Mouse (Mus musculus) MEL (cell line): ENCODE measurements around the gene Atg7. TPM values are rescaled to one million over a fixed set of nuclear protein-coding genes. Genes with fewer than 3 reads are reported as not detected.

Experiments
- DNase-seq: peaks from one replicate; pipeline ENCODE4 v3.0.0; 2011; ENCODE audit warnings: low read depth, low spot score
- H3K27ac ChIP-seq: 2 replicates; pipeline ENCODE4 v1.5.1; 2012; ENCODE audit warnings: low read depth, mild to moderate bottlenecking, control low read depth, low read length, moderate library complexity; ENCODE audit not compliant: control insufficient read depth
- H3K27me3 ChIP-seq, 2 experiments: fragments of 150-350 bp in 1 of 2; sonication (generic) in 1 of 2; 2 replicates each; pipeline ENCODE4 v1.6.1; 2012; ENCODE audit warnings: low read length in 2 of 2, mild to moderate bottlenecking in 2 of 2, improper control_type of control experiment in 1 of 2, moderate library complexity in 1 of 2; ENCODE audit not compliant: insufficient read depth in 2 of 2, control insufficient read depth in 1 of 2
- H3K36me3 ChIP-seq, 2 experiments: 2 replicates each; pipeline ENCODE4 v1.6.1; 2012 to 2014; ENCODE audit warnings: low read length in 2 of 2, improper control_type of control experiment in 1 of 2, inconsistent platforms in 1 of 2, mild to moderate bottlenecking in 1 of 2; ENCODE audit not compliant: insufficient read depth in 2 of 2, control insufficient read depth in 1 of 2
- H3K4me1 ChIP-seq, 2 experiments: fragments of 150-350 bp in 1 of 2; sonication (generic) in 1 of 2; 2 replicates each; pipeline ENCODE4 v1.6.1; 2012; ENCODE audit warnings: low read length in 2 of 2, improper control_type of control experiment in 1 of 2, mild to moderate bottlenecking in 1 of 2; ENCODE audit not compliant: insufficient read depth in 2 of 2, control insufficient read depth in 1 of 2
- H3K4me3 ChIP-seq, 2 experiments: fragments of 150-350 bp in 1 of 2; sonication (generic) in 1 of 2; 2 replicates each; pipeline ENCODE4 v1.5.1; 2012; ENCODE audit warnings: low read depth in 2 of 2, low read length in 2 of 2, mild to moderate bottlenecking in 2 of 2, moderate library complexity in 2 of 2, control low read depth in 1 of 2, improper control_type of control experiment in 1 of 2; ENCODE audit not compliant: control insufficient read depth in 1 of 2, insufficient read depth in 1 of 2
- H3K79me2 ChIP-seq: 2 replicates; pipeline ENCODE4 v1.6.1; 2012; ENCODE audit warnings: mild to moderate bottlenecking, low read length, moderate library complexity; ENCODE audit not compliant: control insufficient read depth, poor library complexity, insufficient read depth
- H3K9ac ChIP-seq: 2 replicates; pipeline ENCODE4 v1.6.1; 2012; ENCODE audit warnings: low read depth, mild to moderate bottlenecking, control low read depth, low read length, moderate library complexity; ENCODE audit not compliant: control insufficient read depth, poor library complexity, severe bottlenecking
- H3K9me3 ChIP-seq: fragments of 150-350 bp; sonication (generic); replicated peaks from 2 replicates; pipeline ENCODE4 v1.6.1; 2012; ENCODE audit warnings: mild to moderate bottlenecking, low read length, improper control_type of control experiment, moderate library complexity; ENCODE audit not compliant: insufficient read depth
- BHLHE40 ChIP-seq: IDR thresholded peaks from 2 replicates; pipeline ENCODE4 v1.6.1; 2012; ENCODE audit warnings: low read depth, mild to moderate bottlenecking, inconsistent platforms, low read length, improper control_type of control experiment, borderline replicate concordance
- CHD1 ChIP-seq: IDR thresholded peaks from 2 replicates; pipeline ENCODE4 v1.6.1; 2012; ENCODE audit warnings: low read depth, mild to moderate bottlenecking, inconsistent platforms, low read length, improper control_type of control experiment
- CHD2 ChIP-seq: IDR thresholded peaks from 2 replicates; pipeline ENCODE4 v1.6.1; 2011; ENCODE audit warnings: low read length, improper control_type of control experiment
- CTCF ChIP-seq, 3 experiments: IDR thresholded peaks in 2 of 3; conservative IDR thresholded peaks in 1 of 3; 2 replicates each; pipeline ENCODE4 v1.5.1; 2011 to 2012; ENCODE audit warnings: low read length in 3 of 3, low read depth in 2 of 3, mild to moderate bottlenecking in 2 of 3, improper control_type of control experiment in 1 of 3, inconsistent platforms in 1 of 3, mixed read lengths in 1 of 3, moderate library complexity in 1 of 3; ENCODE audit not compliant: control insufficient read depth in 1 of 3, insufficient read depth in 1 of 3, poor library complexity in 1 of 3, severe bottlenecking in 1 of 3
- ELF1 ChIP-seq: IDR thresholded peaks from 2 replicates; pipeline ENCODE4 v1.6.1; 2014; ENCODE audit warnings: low read depth, mild to moderate bottlenecking, inconsistent platforms, low read length, improper control_type of control experiment, moderate library complexity
- ETS1 ChIP-seq: IDR thresholded peaks from 2 replicates; pipeline ENCODE4 v1.6.1; 2012; ENCODE audit warnings: low read depth, mild to moderate bottlenecking, inconsistent platforms, low read length, improper control_type of control experiment, moderate library complexity
- GABPA ChIP-seq: IDR thresholded peaks from 2 replicates; pipeline ENCODE4 v1.6.1; 2012; ENCODE audit warnings: low read depth, mild to moderate bottlenecking, inconsistent platforms, low read length, improper control_type of control experiment, moderate library complexity
- GATA1 ChIP-seq: IDR thresholded peaks from 2 replicates; pipeline ENCODE4 v1.6.1; 2011; ENCODE audit warnings: low read depth, low read length, improper control_type of control experiment
- HCFC1 ChIP-seq: IDR thresholded peaks from 2 replicates; pipeline ENCODE4 v1.6.1; 2012; ENCODE audit warnings: low read depth, mild to moderate bottlenecking, inconsistent platforms, low read length, improper control_type of control experiment, moderate library complexity
- JUND ChIP-seq: IDR thresholded peaks from 2 replicates; pipeline ENCODE4 v1.6.1; 2011; ENCODE audit warnings: low read depth, mild to moderate bottlenecking, improper control_type of control experiment, low read length
- KAT2A ChIP-seq: conservative IDR thresholded peaks from 2 replicates; pipeline ENCODE4 v1.6.1; 2012; ENCODE audit warnings: low read depth, low read length, improper control_type of control experiment, inconsistent platforms
- MAFK ChIP-seq: IDR thresholded peaks from 2 replicates; pipeline ENCODE4 v1.6.1; 2011; ENCODE audit warnings: low read depth, mild to moderate bottlenecking, low read length, improper control_type of control experiment, borderline replicate concordance
- MAX ChIP-seq: IDR thresholded peaks from 2 replicates; pipeline ENCODE4 v1.6.1; 2011; ENCODE audit warnings: low read length, improper control_type of control experiment
- MAZ ChIP-seq: IDR thresholded peaks from 2 replicates; pipeline ENCODE4 v1.6.1; 2012; ENCODE audit warnings: low read depth, mild to moderate bottlenecking, inconsistent platforms, low read length, improper control_type of control experiment
- MEF2A ChIP-seq: IDR thresholded peaks from 2 replicates; pipeline ENCODE4 v1.6.1; 2014; ENCODE audit warnings: low read depth, mild to moderate bottlenecking, inconsistent platforms, low read length, improper control_type of control experiment; ENCODE audit not compliant: poor library complexity, insufficient replicate concordance, severe bottlenecking; ENCODE audit errors: extremely low read depth
- MXI1 ChIP-seq: IDR thresholded peaks from 2 replicates; pipeline ENCODE4 v1.6.1; 2011; ENCODE audit warnings: mild to moderate bottlenecking, low read depth, low read length, improper control_type of control experiment
- MYC ChIP-seq: IDR thresholded peaks from 2 replicates; pipeline ENCODE4 v1.6.1; 2011; ENCODE audit warnings: low read depth, mild to moderate bottlenecking, low read length, improper control_type of control experiment, moderate library complexity
- NELFE ChIP-seq: IDR thresholded peaks from 2 replicates; pipeline ENCODE4 v1.6.1; 2011; ENCODE audit warnings: low read depth, low read length, improper control_type of control experiment
- POLR2A ChIP-seq, 2 experiments: IDR thresholded peaks; 2 replicates each; pipeline ENCODE4 v1.6.1; 2011 to 2012; ENCODE audit warnings: low read length in 2 of 2, mild to moderate bottlenecking in 2 of 2, control low read depth in 1 of 2, improper control_type of control experiment in 1 of 2, low read depth in 1 of 2, moderate library complexity in 1 of 2; ENCODE audit not compliant: control insufficient read depth in 1 of 2, insufficient read depth in 1 of 2, poor library complexity in 1 of 2
- POLR2AphosphoS5 ChIP-seq: IDR thresholded peaks from 2 replicates; pipeline ENCODE4 v1.6.1; 2012; ENCODE audit warnings: low read depth, borderline replicate concordance, mild to moderate bottlenecking, inconsistent platforms, low read length, moderate library complexity, mixed read lengths
- SIN3A ChIP-seq: IDR thresholded peaks from 2 replicates; pipeline ENCODE4 v1.6.1; 2012; ENCODE audit warnings: low read length, improper control_type of control experiment, inconsistent platforms
- TAL1 ChIP-seq: IDR thresholded peaks from 2 replicates; pipeline ENCODE4 v1.6.1; 2012; ENCODE audit warnings: mild to moderate bottlenecking, inconsistent platforms, low read length, moderate library complexity, mixed read lengths
- TBP ChIP-seq: IDR thresholded peaks from 2 replicates; pipeline ENCODE4 v1.8.0; 2011; ENCODE audit warnings: low read depth, low read length, improper control_type of control experiment
- TCF12 ChIP-seq: IDR thresholded peaks from 2 replicates; pipeline ENCODE4 v1.6.1; 2014; ENCODE audit warnings: low read depth, mild to moderate bottlenecking, inconsistent platforms, low read length, improper control_type of control experiment, moderate library complexity
- USF1 ChIP-seq: IDR thresholded peaks from 2 replicates; pipeline ENCODE4 v1.6.1; 2014; ENCODE audit warnings: low read depth, mild to moderate bottlenecking, inconsistent platforms, low read length, improper control_type of control experiment, moderate library complexity
- USF2 ChIP-seq, 2 experiments: IDR thresholded peaks; 2 replicates each; pipeline ENCODE4 v1.6.1; 2011 to 2012; ENCODE audit warnings: improper control_type of control experiment in 2 of 2, low read length in 2 of 2, borderline replicate concordance in 1 of 2, inconsistent platforms in 1 of 2, low read depth in 1 of 2, mild to moderate bottlenecking in 1 of 2; ENCODE audit not compliant: insufficient read depth in 1 of 2
- ZC3H11A ChIP-seq: IDR thresholded peaks from 2 replicates; pipeline ENCODE4 v1.6.1; 2012; ENCODE audit warnings: low read depth, mild to moderate bottlenecking, inconsistent platforms, low read length, improper control_type of control experiment
- ZKSCAN1 ChIP-seq: IDR thresholded peaks from 2 replicates; pipeline ENCODE4 v1.6.1; 2012; ENCODE audit warnings: low read depth, mild to moderate bottlenecking, inconsistent platforms, low read length, improper control_type of control experiment, moderate library complexity
- ZMIZ1 ChIP-seq: IDR thresholded peaks from 2 replicates; pipeline ENCODE4 v1.6.1; 2012; ENCODE audit warnings: low read depth, mild to moderate bottlenecking, inconsistent platforms, low read length, improper control_type of control experiment, moderate library complexity
- polyA plus RNA-seq, 2 experiments: library from polyadenylated mRNA; stranded (reverse) in 1 of 2; unstranded in 1 of 2; fragments of >175 nt in 1 of 2; fragments of >200 nt in 1 of 2; gene quantifications; 2 replicates each; pipeline versions ENCODE4 v1.2.1 to v1.2.4; 2012; ENCODE audit warnings: low replicate concordance in 2 of 2, low read depth in 1 of 2; ENCODE audit not compliant: insufficient read length in 2 of 2, insufficient read depth in 1 of 2, missing spikeins in 1 of 2
- total RNA-seq: library from RNA; depleted of rRNA; stranded (reverse); fragments of 300-350 nt; gene quantifications from 2 replicates; pipeline ENCODE4 v1.2.3, GENCODE M21; 2012

The Atg7 gene
- total and polyA plus RNA-seq, 3 experiments: 14.6 TPM; not detected in 1

DNA sequence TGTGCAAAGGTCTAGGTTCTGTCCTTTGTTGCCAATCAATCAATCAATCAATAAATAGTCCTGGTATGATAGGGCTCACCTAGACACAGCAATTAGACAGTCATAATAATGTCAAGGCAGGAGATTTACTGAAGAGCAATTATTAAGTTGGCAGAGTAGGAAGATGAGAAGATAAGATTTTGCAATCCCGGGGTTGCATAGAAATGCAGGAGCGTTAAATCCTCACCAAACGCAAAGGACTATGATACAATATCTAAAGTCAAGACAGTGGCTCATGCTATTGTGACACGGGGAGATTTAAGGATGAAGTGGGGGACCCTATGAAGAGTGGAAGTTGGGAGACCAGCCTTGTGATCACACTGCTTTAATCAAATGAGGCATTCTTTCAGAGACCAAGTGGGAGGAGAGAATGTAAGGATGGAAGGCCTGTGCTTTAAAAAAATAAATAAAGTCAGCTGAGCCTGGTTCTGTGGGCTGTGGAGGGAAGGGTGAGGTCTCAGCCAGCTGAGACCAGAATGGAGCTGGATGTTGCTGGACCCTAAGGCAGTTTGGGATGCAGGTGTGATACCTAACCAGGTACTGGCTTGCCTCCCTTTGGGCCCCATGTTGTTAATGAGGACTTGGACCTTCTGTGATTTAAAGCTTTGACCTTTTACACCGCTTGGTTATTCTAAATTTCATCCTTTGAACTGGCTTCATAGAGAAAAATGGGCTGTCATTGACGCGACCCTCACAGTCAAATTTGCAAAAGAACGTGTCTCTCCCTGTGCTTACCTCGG, 187.0 kb downstream of the Atg7 start:
- no peaks in the 10 kb centered on the region for H3K79me2 ChIP-seq
- no peaks in the 10 kb centered on the region for H3K9me3 ChIP-seq
- H3K36me3 ChIP-seq: peaks cover 0 to 11% of the 10 kb centered on the region in 2 experiments; a peak in 2 of 4 replicates
- H3K4me3 ChIP-seq: no peak overlapping the region
- no peak for TF ChIP-seq KAT2A
- no peak for TF ChIP-seq USF2 (IDR thresholded peaks at IDR 0.05; ENCODE audit: borderline replicate concordance in 1 of 2, insufficient read depth in 1 of 2, low read depth in 1 of 2, low read length in 2 of 2)
- no peak for TF ChIP-seq MXI1
- no peak for TF ChIP-seq ZKSCAN1
- TF ChIP-seq MAZ: no peak
- TF ChIP-seq ETS1: no peak
- no peak for TF ChIP-seq GATA1
- no peak for TF ChIP-seq POLR2A (IDR thresholded peaks at IDR 0.05; ENCODE audit: control insufficient read depth in 1 of 2, insufficient read depth in 1 of 2, low read depth in 1 of 2, low read length in 2 of 2, poor library complexity in 1 of 2)
- TF ChIP-seq CHD2: no peak
- no peak for TF ChIP-seq ZC3H11A
- no peak for TF ChIP-seq NELFE
- no peak for TF ChIP-seq SIN3A
- TF ChIP-seq BHLHE40: no peak
- TF ChIP-seq MYC: no peak
- no peak for TF ChIP-seq USF1
- TF ChIP-seq TCF12: no peak
- TF ChIP-seq ZMIZ1: no peak
- no peak for TF ChIP-seq MEF2A
- no peak for TF ChIP-seq CHD1
- TF ChIP-seq GABPA: no peak
- H3K27me3 ChIP-seq: no peaks in the 10 kb centered on the region
- no peak overlapping the region for H3K9ac ChIP-seq
- no peak overlapping the region for H3K27ac ChIP-seq
- DNase-seq: no peak
- H3K4me1 ChIP-seq: peaks cover 0 to 6% of the 10 kb centered on the region in 2 experiments; a peak in 3 of 4 replicates

DNA sequence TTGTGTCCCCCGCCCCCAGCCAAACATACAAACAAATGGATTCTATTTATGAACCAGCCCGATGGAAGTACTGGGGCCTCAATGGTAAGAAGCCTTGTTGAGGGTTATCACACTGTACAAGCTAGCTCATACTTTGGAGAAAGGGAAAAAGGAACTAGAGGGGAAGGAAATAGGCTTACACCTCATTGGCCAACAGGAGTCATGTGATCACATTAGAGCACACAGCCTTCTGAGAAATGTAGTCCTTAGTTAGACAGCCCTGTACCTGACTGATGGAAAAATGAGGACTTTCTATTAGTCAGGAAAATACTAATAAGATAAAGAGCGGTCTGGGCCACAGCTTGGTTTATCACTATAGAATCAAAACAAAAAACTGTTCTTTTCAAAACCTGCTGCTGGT, 188.9 kb downstream of the Atg7 start:
- Histone ChIP-seq H3K79me2 (no peaks in the 10 kb centered on the region), H3K9me3 (no peaks in the 10 kb centered on the region), H3K27ac (no peak overlapping the region), H3K9ac (no peak overlapping the region), H3K27me3 (no peaks in the 10 kb centered on the region), H3K36me3 (peaks cover 0 to 11% of the 10 kb centered on the region in 2 experiments; a peak in 2 of 4 replicates), H3K4me3 (no peak overlapping the region), H3K4me1 (peaks cover 0 to 6% of the 10 kb centered on the region in 2 experiments; a peak in 3 of 4 replicates)
- peak; percentile 86 for DNase-seq
- no peak for TF ChIP-seq JUND
- TF ChIP-seq POLR2AphosphoS5: no peak
- TF ChIP-seq TAL1: no peak
- TF ChIP-seq MAFK: no peak
- TF ChIP-seq MAX: peak; percentile 86
- TF ChIP-seq GATA1: no peak
- TF ChIP-seq MEF2A: no peak
- TF ChIP-seq CHD2: no peak
- TF ChIP-seq HCFC1: peak; percentile 84
- TF ChIP-seq ELF1: 0 out of 2 replicates have a peak, but pooled peaks have one; percentile 33
- peak; percentile 97 for TF ChIP-seq USF1
- TF ChIP-seq NELFE: no peak; the same call in 1 of the 2 replicates
- TF ChIP-seq USF2 (IDR thresholded peaks at IDR 0.05; ENCODE audit: borderline replicate concordance in 1 of 2, insufficient read depth in 1 of 2, low read depth in 1 of 2, low read length in 2 of 2): peak; percentile 75 to 85
- TF ChIP-seq KAT2A: no peak
- TF ChIP-seq POLR2A (IDR thresholded peaks at IDR 0.05; ENCODE audit: control insufficient read depth in 1 of 2, insufficient read depth in 1 of 2, low read depth in 1 of 2, low read length in 2 of 2, poor library complexity in 1 of 2): no peak
- no peak for TF ChIP-seq TBP
- no peak for TF ChIP-seq CTCF (IDR thresholded peaks at IDR 0.05 in 2 of 3, conservative IDR thresholded peaks at IDR 0.05 in 1 of 3; ENCODE audit: control insufficient read depth in 1 of 3, insufficient read depth in 1 of 3, low read depth in 2 of 3, low read length in 3 of 3, poor library complexity in 1 of 3, severe bottlenecking in 1 of 3)
